Mouse (Mus musculus): ENCODE data around the gene Prl7a1.

DNA sequence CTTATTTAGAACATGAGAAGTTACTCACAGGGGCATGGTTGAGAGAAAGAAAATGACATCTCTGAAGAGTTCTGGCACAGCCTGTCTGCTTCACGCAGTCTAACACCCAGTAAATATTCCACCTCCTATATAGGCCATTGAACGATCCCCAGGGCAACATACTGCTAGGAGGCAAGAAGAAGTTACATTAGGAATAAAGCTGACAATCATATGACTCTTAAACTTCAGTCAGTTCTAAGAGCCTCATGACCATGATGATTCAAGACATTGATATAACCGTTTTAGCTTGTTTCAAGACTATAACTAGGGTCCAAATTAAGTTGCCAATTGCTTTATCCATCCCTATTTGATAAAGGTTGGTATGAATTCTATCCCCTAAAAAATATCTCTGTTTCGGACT lies 25.6 kb upstream of the Prl7a1 start, which contains the start of gene Prl7a2:
- TF ChIP-seq CTCF (IDR thresholded peaks at IDR 0.05; ENCODE audit: low read depth) (no peak), EP300 (optimal IDR thresholded peaks at IDR 0.05) (no peak)

All from stomach, postnatal 0 days (tissue).